Mouse (Mus musculus): ENCODE measurements at regions not wholly inside any gene's neighbourhood (a gene's known extent, or its start where the extent isn't known, plus 50 kb on each side); places are given as distances from the start of the nearest gene placed in this dataset.

DNA sequence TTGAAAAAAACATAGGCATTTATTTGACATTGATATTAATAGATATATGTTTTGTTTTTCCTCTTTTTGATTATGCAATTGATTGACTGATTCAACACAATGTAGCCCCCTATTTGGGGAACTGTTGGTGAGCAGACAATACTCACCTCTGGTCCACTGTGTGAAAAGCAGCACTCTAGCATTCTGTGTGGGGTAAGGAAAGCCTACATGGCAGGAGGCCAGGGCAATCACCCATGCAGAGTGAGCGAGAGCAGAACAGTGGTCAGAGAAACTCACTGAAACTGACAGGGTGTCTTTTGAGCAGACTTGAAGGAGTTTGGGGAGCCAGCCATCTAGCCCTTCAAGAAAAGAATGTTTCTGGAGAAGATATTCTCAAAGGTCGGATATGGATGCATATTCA is 73.2 kb upstream of the Azi2 start:
- no peak for DNase-seq (ENCODE audit: extremely low read depth, insufficient read length, low spot score)

- DNase-seq (ENCODE audit: extremely low read depth, insufficient read length, low spot score) = peak; percentile 21
Observed at GRCm38 (mm10) chr9:117966326-117966989, 73.8 kb upstream of the Azi2 start.

GRCm38 (mm10) chr9:117962088-117963030 is 77.9 kb upstream of the Azi2 start:
- no peak for DNase-seq (ENCODE audit: extremely low read depth, insufficient read length, low spot score)

- no peak for DNase-seq (ENCODE audit: extremely low read depth, insufficient read length, low spot score)
Observed at GRCm38 (mm10) chr9:117959845-117960244, 80.5 kb upstream of the Azi2 start.

DNA sequence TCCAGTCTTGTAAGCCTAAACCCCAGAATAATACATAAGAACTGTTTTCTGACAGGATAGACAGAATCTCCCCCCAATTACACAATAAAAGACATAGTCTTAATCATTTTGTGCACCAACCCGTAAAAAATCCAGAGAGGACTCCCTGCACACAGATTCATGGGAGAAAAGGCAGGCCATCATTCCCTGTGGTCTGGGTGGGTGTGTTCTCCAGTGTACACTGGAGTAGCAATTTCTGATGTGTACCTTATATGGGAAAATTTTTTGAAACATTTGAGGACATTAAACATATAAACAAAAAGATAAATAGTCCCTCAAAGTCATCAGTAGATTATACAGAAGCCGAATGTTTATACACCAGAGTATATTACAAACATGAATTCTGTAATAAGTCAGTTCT is 83.1 kb upstream of the Azi2 start:
- no peak for DNase-seq (ENCODE audit: extremely low read depth, insufficient read length, low spot score)

GRCm38 (mm10) chr9:117956691-117957090 is 83.6 kb upstream of the Azi2 start:
- DNase-seq (ENCODE audit: extremely low read depth, insufficient read length, low spot score) = peak; percentile 38

GRCm38 (mm10) chr9:117927466-117927847 is 112.8 kb upstream of the Azi2 start:
- DNase-seq (ENCODE audit: extremely low read depth, insufficient read length, low spot score) = no peak

DNA sequence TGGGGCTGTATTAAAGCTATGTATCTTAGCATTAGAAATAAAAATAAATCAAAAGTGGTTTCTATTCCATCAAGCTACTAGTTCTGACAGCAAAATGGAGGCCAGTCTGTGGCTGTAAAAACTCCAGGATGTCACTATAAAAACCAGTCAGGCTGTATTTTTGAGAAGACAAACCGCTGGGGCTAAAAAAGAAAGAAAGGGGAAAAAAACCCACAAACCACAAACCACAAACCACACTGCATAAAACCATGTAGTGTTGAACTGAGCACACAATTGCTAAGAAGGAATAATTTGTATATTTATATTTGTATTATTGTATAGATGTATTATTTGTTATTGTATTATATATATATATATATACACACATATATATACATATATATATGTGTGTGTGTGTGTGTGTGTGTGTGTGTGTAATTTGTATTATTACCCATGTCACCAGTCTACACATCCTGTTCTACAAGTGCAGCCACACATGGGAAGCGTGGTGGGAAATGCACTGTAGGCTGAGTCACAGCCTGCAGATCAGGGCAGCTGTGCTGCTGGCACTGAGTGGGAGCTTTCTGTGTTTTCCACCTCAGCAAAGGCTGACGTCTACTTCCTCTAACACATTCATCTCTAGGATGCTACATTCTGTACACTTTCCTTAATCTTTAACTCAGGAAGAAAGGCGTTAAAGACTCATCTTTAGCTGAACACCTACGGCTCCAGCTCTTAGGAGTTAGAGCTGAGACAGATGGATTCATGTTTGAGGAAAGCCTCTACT is 113.4 kb upstream of the Azi2 start:
- DNase-seq (ENCODE audit: extremely low read depth, insufficient read length, low spot score) = peak; percentile 46

- no peak for DNase-seq (ENCODE audit: extremely low read depth, insufficient read length, low spot score)
Observed at GRCm38 (mm10) chr9:117922992-117923391, 117.3 kb upstream of the Azi2 start.

DNA sequence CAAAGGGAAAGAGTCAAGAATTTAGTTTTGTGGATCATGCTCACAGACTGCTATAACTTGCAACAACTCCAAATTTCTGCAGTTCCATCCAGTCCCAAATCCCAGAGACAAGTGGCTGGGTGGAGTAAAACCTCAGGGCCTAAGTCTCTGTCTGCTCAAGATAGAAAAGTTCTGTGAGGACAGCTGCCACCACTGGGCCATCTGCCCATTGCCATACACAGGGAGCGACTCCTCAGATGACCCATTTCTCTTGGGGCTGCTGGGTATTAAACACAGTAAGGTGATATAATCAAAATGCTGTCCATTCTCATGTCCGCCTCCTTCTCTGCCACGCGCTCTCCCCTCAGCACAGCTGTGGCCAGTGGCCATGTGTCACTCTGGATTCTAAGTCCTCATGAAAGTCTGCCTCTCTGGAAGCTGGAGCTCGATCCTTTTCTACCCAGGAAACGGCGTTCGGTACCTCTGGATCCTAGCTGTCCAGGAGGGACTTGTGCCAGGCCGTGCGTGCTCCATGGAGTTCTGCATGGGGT is 132.3 kb upstream of the Azi2 start:
- DNase-seq (ENCODE audit: extremely low read depth, insufficient read length, low spot score) = no peak

DNA sequence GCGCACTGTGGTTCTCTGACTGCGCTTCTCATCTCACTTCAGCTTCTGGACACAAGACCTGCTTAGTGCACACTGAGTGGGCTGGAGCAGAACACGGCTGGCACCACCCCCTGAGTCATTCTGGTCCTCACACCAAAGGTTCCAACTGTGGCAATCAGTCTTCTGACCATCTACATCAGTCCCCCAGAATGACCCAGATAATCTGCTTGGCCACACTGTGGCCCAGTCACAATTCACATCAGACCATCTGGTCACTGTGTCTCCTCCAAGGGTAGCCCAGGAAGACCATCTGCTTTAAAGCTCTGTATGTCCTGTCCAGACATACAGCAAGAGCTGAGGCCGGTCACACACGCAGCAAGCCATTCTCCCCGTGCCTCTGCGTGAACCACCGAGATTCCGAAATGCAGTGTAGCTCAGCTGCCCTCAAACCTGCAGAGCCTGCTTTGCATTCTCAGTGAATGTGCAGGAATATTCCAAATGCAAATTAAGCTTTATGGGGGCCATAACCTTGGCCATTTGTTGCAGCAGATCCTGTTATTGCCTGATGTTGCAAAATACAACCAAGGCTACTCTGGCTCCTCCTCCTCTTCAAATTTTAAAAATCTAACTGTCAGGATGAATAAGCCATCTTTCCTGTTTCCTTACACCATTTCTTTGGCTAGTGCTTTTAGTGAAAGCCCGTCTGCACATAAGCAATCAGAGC is 135.1 kb upstream of the Azi2 start:
- no peak for DNase-seq (ENCODE audit: extremely low read depth, insufficient read length, low spot score)

- DNase-seq (ENCODE audit: extremely low read depth, insufficient read length, low spot score) = no peak
Observed at GRCm38 (mm10) chr9:117904621-117905020, 135.7 kb upstream of the Azi2 start.

DNA sequence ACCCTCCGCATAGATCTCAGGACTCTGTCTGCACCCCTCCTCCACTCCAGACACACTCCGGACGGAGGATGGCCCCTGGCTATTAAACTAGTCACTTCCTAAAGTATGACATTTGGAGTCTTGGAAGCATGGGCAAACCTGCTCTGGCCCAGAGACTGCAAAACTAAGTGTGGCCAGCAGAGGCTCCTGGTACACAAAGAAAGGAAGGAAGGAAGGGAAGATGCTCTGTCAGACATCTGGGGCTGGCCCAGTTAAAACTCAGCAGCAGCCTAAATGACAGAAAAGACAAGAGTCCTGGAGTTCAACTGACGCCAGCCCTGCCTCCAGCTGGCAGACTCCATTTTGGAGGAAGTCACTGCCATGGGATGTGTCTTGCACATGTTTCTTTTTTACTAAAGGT is 137.3 kb upstream of the Azi2 start:
- peak; percentile 29 for DNase-seq (ENCODE audit: extremely low read depth, insufficient read length, low spot score)

GRCm38 (mm10) chr9:117902239-117902939 is 137.9 kb upstream of the Azi2 start:
- DNase-seq (ENCODE audit: extremely low read depth, insufficient read length, low spot score) = no peak

GRCm38 (mm10) chr9:117900631-117901030 is 139.7 kb upstream of the Azi2 start:
- no peak for DNase-seq (ENCODE audit: extremely low read depth, insufficient read length, low spot score)

GRCm38 (mm10) chr9:117896517-117896916 is 143.8 kb upstream of the Azi2 start:
- no peak for DNase-seq (ENCODE audit: extremely low read depth, insufficient read length, low spot score)

DNA sequence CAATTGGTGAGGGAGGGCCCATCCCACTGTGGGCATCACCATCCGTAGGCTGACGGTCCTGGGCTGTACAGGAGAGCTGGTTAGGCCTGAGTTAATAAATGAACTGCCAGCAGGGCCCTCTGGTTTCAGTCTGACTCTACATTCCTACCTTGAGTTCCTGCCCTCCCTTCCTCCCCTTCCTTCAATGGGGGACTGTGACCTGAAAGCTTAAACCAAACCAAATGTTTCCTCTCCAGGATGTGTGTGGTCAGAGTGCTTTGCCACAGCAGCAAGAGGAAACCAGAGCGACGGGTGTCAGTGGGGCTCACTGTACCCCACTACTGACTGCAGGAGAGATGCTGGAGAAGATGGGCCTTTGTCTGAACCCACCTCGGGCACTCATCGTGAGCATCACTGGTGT is 147.7 kb upstream of the Azi2 start:
- DNase-seq (ENCODE audit: extremely low read depth, insufficient read length, low spot score) = no peak

- no peak for DNase-seq (ENCODE audit: extremely low read depth, insufficient read length, low spot score)
Observed at GRCm38 (mm10) chr9:117873172-117873571, 167.1 kb upstream of the Azi2 start.

DNA sequence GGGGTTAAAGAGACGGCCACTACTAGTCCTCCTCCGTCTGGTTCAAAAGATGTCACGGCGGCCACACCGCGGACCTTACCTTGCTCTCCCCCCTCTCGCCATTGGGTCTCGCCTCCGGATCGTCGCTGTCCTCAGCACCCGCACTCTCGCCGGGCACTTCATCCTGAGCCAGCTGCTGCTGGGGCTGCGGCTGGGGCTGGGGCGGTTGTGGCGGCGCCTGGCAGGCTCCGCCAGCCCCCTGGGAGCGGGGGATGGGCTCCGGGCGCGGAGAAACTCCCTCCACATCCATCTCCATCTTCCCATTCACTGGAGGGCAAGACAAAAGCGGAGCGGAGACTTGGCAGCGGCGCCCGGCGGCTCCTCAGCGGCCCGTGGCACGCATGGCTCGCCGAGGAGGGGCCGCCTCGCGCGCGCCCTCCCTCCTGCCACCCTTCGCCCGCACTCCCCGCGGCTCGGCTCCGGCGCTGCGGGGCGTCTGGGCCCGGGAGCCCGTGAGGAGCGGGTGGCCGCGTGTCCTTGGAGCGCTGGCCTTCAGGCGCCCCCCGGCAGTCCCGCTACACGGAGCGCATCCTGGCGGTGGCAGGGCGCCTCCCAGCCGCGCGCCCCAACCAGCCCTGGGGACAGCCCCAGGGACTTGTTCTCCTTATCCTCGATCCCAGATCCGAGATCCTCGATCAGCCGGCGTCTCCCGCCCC is 167.8 kb upstream of the Azi2 start:
- no peak for DNase-seq (ENCODE audit: extremely low read depth, insufficient read length, low spot score)

Data from 3134 (cell line).